Mouse (Mus musculus) erythroblast, embryonic 14.5 days (primary cell): ENCODE data around the gene Sesn3. TPM values are rescaled to one million over a fixed set of nuclear protein-coding genes. Genes with fewer than 3 reads are reported as not detected.
A peak's percentile ranks its signal among the peaks of the same experiment; 100 is the strongest.
"Not testable (repeated sequence)": the region's sequence is repeated elsewhere in the genome, so short reads cannot be mapped to it uniquely, and the experiment has no call there.

Experiments
- H3K27me3 ChIP-seq: 2 replicates; pipeline ENCODE4 v1.6.1; 2012; ENCODE audit warnings: inconsistent platforms; ENCODE audit not compliant: control insufficient read depth
- H3K36me3 ChIP-seq: 2 replicates; pipeline ENCODE4 v1.6.1; 2012; ENCODE audit warnings: mild to moderate bottlenecking, inconsistent platforms; ENCODE audit not compliant: control insufficient read depth
- H3K4me1 ChIP-seq: 2 replicates; pipeline ENCODE4 v1.6.1; 2012; ENCODE audit warnings: inconsistent platforms; ENCODE audit not compliant: control insufficient read depth
- H3K4me3 ChIP-seq: replicated peaks from 2 replicates; pipeline ENCODE3; 2012; ENCODE audit warnings: moderate library complexity, mild to moderate bottlenecking, inconsistent platforms
- H3K9me3 ChIP-seq: 2 replicates; pipeline ENCODE4 v1.6.1; 2012; ENCODE audit warnings: low read length, inconsistent platforms, mixed read lengths; ENCODE audit not compliant: control insufficient read depth
- GATA1 ChIP-seq: IDR thresholded peaks from 2 replicates; pipeline ENCODE4 v1.6.1; 2012; ENCODE audit warnings: low read length, inconsistent platforms, mixed read lengths
- TAL1 ChIP-seq: IDR thresholded peaks from 3 replicates; pipeline ENCODE4 v1.6.1; 2012; ENCODE audit warnings: low read length, inconsistent platforms, mixed read lengths
- polyA plus RNA-seq: library from polyadenylated mRNA; stranded (reverse); fragments of >175 nt; gene quantifications from 2 replicates; pipeline ENCODE4 v1.2.3, GENCODE M21; 2012

Sesn3 gene
- polyA plus RNA-seq, 1 experiment, result 0.02 TPM

GRCm38 (mm10) chr9:14342041-14342668 lies 67.3 kb downstream of the Sesn3 start:
- no peak overlapping the region for H3K4me3 ChIP-seq
- H3K36me3 ChIP-seq, result no peaks in the 10 kb centered on the region
- H3K9me3 ChIP-seq, result no peaks in the 10 kb centered on the region
- no peaks in the 10 kb centered on the region for H3K27me3 ChIP-seq
- TF ChIP-seq TAL1 (no peak), GATA1 (no peak)
- H3K4me1 ChIP-seq, result peaks cover 1% of the 10 kb centered on the region; the same call in 1 of the 2 replicates

DNA sequence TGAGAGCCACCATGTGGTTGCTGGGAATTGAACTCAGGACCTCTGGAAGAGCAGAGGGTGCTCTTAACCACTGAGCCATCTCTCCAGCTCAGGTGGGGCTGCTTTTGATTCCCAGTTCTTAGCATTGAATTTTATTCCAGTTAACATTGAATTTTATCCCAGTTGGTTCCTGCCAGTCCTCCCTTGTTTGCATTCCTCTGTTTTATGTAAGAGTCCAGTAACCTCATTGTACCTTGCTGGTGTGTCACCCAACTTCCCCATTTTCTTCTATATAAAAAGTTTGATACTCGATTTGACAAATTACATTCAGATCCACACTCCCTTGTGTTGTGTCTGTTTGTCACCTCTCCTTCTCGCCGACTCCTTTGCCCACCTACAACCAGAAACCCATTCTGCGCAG lies 71.0 kb downstream of the Sesn3 start:
- not testable (repeated sequence) for H3K4me3 ChIP-seq, H3K9me3 ChIP-seq, H3K27me3 ChIP-seq
- Histone ChIP-seq H3K36me3 (peaks cover 11% of the 10 kb centered on the region), H3K4me1 (peaks cover 12% of the 10 kb centered on the region)

- no peaks in the 10 kb centered on the region for H3K9me3 ChIP-seq
- no peaks in the 10 kb centered on the region for H3K27me3 ChIP-seq
- peaks cover 31% of the 10 kb centered on the region for H3K4me1 ChIP-seq
- TF ChIP-seq TAL1, result no peak
- TF ChIP-seq GATA1, result no peak
- peaks cover 36% of the 10 kb centered on the region for H3K36me3 ChIP-seq
- no peak overlapping the region for H3K4me3 ChIP-seq
Measured at GRCm38 (mm10) chr9:14348416-14348815, 73.5 kb downstream of the Sesn3 start.

DNA sequence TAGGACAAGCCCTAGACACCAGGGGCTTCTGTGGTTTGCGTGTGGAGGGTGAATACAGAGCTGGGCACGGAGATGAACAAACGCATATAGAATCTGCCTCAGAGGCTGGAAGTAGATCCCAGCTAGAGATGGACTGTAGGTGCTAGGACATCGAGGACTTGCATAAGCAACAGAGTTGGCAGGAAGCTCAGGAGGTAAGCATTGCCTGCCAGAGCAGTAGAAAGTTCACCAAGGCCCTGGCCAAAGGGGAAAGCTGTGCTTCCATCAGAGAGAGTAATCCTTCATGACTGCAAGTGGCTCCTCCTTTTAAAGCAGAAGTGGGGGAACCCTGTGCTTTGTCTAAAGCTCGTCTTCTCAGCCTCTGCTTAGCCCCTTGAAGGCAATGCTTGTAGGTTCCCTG lies 74.5 kb downstream of the Sesn3 start:
- peaks cover 46% of the 10 kb centered on the region for H3K36me3 ChIP-seq
- peaks cover 39% of the 10 kb centered on the region for H3K4me1 ChIP-seq
- no peaks in the 10 kb centered on the region for H3K27me3 ChIP-seq
- no peak overlapping the region for H3K4me3 ChIP-seq
- H3K9me3 ChIP-seq, result no peaks in the 10 kb centered on the region
- no peak for TF ChIP-seq TAL1
- no peak for TF ChIP-seq GATA1

- Histone ChIP-seq H3K4me3 (no peak overlapping the region), H3K27me3 (no peaks in the 10 kb centered on the region), H3K9me3 (no peaks in the 10 kb centered on the region), H3K4me1 (peaks cover 53% of the 10 kb centered on the region), H3K36me3 (peaks cover 60% of the 10 kb centered on the region)
- TF ChIP-seq GATA1 (no peak), TAL1 (no peak)
Measured at GRCm38 (mm10) chr9:14350787-14351186, 75.9 kb downstream of the Sesn3 start.

DNA sequence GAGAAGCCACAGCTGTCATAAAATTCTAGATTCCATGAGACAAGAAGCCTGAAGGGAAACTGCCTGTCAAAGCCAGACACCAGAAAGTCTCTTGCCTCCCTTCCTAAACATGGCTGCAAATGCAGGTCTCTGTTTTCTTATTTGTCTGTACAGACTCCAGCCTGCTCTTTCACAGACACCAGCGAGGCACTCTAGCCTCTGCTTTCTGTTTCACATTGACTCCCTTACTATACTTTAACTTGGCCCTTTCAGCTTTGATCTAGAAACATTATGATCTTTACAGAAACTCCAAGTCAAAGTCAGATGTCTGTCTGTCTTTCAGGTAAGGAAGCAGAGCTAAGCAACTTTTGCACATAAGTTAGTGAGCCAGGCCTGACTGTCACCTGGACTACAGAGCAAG lies 77.5 kb downstream of the Sesn3 start:
- Histone ChIP-seq H3K4me3 (no peak overlapping the region), H3K27me3 (no peaks in the 10 kb centered on the region), H3K36me3 (peaks cover 75% of the 10 kb centered on the region), H3K9me3 (no peaks in the 10 kb centered on the region), H3K4me1 (peaks cover 69% of the 10 kb centered on the region)
- no peak for TF ChIP-seq GATA1
- no peak for TF ChIP-seq TAL1

GRCm38 (mm10) chr9:14354852-14355251 lies 80.0 kb downstream of the Sesn3 start:
- peaks cover 96% of the 10 kb centered on the region for H3K36me3 ChIP-seq
- no peak for TF ChIP-seq TAL1
- no peak for TF ChIP-seq GATA1

GRCm38 (mm10) chr9:14357033-14357432 lies 82.2 kb downstream of the Sesn3 start:
- H3K27me3 ChIP-seq, result no peaks in the 10 kb centered on the region
- peaks cover 73% of the 10 kb centered on the region for H3K4me1 ChIP-seq
- H3K36me3 ChIP-seq, result peaks cover 100% of the 10 kb centered on the region
- H3K4me3 ChIP-seq, result no peak overlapping the region
- H3K9me3 ChIP-seq, result no peaks in the 10 kb centered on the region
- TF ChIP-seq TAL1 (no peak), GATA1 (no peak)

More at GRCm38 (mm10) chr9:14354852-14355251, 80.0 kb downstream of the Sesn3 start:
- H3K4me1 ChIP-seq, result peaks cover 70% of the 10 kb centered on the region
- no peaks in the 10 kb centered on the region for H3K9me3 ChIP-seq
- H3K27me3 ChIP-seq, result no peaks in the 10 kb centered on the region
- H3K4me3 ChIP-seq, result peak overlapping the region; percentile 32

GRCm38 (mm10) chr9:14362068-14362768 lies 87.4 kb downstream of the Sesn3 start:
- no peak overlapping the region for H3K4me3 ChIP-seq
- peaks cover 98% of the 10 kb centered on the region for H3K36me3 ChIP-seq
- no peak for TF ChIP-seq GATA1
- no peak for TF ChIP-seq TAL1
- H3K27me3 ChIP-seq, result no peaks in the 10 kb centered on the region
- peaks cover 78% of the 10 kb centered on the region for H3K4me1 ChIP-seq
- no peaks in the 10 kb centered on the region for H3K9me3 ChIP-seq

- Histone ChIP-seq H3K4me1 (peaks cover 82% of the 10 kb centered on the region), H3K4me3 (no peak overlapping the region), H3K36me3 (peaks cover 98% of the 10 kb centered on the region), H3K27me3 (no peaks in the 10 kb centered on the region), H3K9me3 (peaks cover 3% of the 10 kb centered on the region)
- TF ChIP-seq GATA1 (no peak), TAL1 (no peak)
Measured at GRCm38 (mm10) chr9:14363540-14363939, 88.7 kb downstream of the Sesn3 start.
